Mouse (Mus musculus): Measurements from ENCODE around the gene Lhfpl2. TPM values are rescaled to one million over a fixed set of nuclear protein-coding genes. Genes with fewer than 3 reads are reported as not detected.

Lhfpl2 gene
- polyA plus RNA-seq, 1 experiment, result 16.6 TPM

DNA sequence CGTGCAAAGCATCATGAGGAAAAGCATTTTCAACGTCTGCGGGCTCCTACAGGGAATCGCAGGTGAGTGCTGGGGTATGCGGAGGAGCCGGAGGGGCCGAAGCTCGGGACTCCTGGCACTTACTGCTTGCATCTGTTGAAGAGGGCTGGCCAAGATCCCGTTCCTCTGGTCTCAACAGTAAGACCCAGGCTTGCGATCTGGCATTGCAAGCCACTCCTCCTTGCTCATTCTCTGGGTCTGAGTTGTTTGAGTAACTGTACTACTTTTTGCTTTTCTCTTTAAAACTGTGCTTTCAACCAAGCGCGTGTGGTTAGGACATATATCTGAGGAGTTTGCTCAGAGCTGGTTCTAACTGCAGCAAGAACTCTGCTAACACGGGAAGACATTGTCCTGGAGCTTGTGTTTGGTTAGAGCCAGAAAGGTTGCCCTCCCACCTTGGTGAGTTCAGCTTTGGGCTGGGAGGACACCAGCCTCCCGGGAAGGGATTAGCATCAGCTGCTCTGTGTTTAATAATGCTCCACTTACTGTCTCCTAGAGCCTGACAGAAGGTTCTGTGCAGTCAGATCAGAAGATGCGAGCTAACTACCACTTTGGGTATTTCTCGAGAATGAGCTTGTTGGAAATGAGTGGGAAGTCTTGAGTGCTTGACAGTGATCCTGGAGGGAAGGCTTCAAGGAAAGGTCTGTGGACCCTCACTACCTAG is 117.1 kb downstream of the Lhfpl2 start:
- no peak for DNase-seq (ENCODE audit: low spot score)

DNA sequence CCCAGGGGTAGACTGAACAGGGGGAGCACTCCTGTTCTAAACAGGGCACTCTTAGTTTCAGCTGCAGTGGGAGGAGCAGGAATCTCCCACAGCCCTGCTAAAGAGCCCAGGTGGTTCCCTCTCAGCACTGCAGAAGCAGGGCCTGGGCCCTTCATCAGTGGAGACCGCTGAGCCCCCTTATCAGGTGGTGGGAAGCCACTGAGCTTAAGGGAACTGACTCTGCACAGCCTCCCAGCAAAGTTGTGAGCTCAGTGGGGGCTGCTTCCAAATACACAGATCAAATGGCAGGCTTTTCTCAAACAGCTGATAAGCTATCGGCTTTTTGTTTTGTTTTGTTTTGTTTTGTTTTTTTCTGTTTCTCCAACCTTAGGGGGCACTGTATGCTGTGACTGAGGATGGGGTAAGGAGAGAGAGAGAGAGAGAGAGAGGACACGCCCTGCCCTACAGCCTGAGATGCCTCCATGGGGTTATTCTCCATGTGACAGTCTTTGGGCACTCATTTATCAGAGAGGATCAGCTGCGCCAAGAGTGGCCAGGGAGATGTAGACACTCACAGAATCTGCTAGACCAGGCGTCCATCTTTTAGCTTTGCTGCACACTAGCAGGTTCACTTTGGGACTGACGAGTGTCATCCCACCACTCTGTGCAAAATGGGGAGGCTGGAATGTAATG is 117.9 kb downstream of the Lhfpl2 start:
- DNase-seq (ENCODE audit: low spot score), result no peak

DNA sequence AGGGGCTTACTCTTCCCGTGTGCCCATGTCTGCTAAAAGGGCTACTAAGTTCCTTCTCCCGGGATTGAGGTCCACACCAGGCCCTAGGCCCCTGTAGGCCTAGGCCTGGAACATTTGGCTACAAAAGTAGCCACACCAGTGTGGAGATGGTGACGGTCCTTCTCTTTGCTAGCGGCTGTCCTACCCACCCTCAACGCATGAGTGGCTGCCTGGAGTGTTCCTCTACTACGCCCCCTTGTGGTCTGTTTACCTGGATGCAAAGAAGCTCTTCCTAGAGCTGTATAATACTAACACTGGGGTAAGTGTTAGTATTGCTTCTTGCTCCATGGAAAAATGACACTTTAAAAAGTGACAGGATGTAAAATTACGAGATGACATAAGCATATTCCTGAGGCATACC is 119.6 kb downstream of the Lhfpl2 start:
- DNase-seq (ENCODE audit: low spot score), result no peak

DNA sequence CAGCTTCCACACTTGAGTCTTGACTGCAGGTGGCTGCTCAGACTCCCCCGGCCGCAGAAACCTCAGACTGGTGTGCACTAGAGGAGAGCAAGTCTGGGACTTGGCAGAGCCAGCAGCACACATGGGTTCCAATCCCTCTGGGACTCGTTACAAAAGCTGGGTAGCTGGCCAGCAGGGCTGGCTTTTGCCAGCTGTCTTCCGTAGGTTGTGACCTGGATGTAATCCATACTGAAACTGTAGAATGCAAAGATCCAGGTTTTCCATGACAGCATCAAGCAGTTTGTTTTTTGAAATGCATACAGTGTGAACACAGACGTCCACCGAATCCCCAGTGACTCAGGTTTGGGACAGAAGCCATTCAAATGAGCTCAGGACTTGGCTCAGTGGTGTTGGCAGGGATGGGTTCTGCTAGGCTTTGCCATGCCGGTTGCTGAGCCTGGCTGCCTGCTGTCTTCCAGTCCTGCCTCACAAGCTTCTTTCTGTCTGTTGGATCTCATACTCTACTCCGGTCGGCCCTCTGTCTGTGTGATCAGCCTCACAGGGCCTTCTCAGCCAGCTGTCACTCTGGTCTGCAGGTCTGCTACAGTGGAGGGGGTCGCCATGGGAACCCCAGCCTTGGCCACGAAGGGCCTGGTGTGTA is 120.9 kb downstream of the Lhfpl2 start:
- DNase-seq (ENCODE audit: low spot score), result no peak

DNA sequence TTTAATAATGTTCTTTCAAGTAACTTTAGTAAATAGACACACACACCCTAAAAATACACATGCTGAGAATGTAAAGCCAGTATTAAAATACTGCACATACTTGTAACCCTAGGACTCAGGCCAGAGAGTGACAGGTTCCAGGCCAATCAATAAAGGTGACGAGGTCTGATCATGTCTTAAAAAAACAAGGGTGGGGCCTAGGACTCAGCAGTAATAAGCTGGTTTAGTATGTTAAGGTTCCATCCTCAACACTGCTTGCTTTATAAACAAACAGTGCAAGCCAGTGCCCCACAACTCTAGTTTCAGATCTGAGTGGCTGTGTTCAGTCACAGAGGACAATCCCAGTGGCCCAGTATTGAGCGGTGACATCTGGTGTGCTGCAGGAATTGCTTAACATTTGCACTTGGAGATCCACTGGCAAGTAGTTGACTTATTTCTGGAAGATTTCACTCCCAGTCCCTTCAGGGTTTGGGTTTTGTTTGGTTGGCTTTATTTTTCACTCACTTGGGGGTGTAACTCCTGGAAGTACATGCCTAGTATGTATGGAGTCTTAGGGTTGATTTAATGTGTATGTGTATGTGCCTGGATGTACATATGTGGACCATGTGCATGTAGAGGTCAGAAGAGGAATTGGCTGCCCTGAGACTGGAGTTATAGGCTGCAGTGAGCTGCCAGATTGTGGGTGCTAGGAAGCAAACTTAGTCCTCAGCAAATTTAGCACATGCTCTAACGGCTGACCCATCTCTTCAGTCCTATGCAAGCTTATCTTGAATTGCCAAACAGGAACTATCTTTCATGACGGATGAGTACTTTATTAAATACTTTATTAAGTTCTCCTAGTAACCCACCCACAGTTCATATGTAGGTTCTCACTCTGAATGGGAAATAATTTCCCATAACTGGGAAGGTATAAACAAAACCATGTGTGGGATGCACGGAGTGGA is 123.2 kb downstream of the Lhfpl2 start:
- DNase-seq (ENCODE audit: low spot score), result no peak

DNA sequence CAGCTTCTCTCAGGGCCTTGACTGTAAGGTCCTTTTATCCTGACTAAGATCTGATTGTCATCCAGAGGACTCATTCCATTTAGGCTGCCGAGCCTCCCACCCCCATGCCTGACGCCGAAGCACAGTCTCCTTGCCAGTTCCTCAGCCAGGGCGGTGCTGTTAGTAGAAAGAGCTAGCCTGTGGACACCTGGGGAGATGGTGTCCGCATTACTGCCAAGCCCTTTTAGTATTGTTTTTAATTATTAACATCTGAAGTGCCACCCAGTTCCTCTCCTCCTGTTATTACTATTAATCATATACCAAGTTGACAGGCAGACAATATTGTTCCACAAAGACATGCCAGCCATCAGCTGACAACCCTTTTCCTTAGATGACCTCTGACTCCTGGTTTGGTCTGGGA is 124.4 kb downstream of the Lhfpl2 start:
- DNase-seq (ENCODE audit: low spot score), result no peak

DNA sequence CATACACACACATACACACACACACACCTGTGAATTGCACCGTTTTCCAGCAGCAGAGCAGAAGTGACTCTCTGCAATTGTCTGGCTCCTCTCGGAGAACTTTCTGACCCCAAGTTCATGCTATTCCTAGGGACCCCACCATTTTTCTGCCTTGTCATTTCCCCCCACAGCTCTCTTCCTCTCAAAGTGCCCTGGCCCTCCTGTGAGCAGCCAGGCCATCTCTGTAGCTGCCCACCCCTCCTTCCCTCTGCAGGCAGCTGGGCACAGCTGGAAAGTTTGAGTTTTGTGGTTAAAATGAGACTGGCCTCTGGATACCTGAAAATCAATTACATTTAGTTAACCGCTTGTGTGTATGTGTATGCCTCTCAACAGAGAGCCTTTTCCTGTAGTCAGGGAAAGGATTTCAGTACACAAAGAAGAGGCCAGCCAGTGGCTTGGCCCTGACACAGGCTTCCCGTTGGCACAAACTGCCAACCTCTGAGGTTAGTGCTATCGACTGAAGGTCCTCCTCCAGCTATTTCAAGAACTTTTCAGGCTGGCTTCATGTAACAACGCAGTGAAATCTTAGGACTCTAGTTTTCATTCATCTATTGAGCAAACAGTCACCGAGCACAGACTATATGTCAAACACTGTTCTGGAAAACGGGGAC is 125.9 kb downstream of the Lhfpl2 start:
- no peak for DNase-seq (ENCODE audit: low spot score)

DNA sequence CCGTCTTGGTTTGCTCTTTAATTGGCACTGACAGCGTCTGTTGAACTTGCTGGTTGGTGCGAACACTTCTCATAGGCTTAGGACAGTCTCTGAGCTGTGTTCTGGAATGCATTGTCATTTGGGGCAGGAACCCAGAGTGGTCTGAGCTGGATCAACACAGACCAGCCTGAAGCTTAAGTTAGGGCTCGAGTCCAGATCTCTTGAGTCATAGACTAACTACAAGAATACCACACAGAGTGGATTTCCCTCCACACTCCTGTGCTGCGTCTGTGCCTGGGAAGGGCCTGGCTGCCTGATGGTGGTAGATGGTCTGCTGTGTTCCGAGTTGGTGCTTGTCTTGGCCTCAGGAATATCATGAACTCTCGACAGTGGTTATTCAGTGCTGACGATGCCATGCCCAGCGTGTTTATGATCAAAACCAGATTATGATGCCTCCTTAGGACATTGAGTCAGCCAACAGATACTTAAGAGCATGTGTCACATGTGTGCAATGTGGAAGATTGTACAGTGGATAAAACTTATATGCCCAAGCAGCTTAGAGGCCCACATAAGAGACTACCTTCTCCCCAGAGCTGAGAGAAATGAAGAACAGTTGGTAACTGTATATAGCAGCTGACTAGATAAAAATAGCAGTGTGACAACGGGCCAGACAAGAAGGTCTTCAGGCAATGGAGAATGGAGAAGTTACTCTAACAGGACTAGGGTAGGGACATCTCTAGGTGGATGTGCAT is 127.3 kb downstream of the Lhfpl2 start:
- no peak for DNase-seq (ENCODE audit: low spot score)

DNA sequence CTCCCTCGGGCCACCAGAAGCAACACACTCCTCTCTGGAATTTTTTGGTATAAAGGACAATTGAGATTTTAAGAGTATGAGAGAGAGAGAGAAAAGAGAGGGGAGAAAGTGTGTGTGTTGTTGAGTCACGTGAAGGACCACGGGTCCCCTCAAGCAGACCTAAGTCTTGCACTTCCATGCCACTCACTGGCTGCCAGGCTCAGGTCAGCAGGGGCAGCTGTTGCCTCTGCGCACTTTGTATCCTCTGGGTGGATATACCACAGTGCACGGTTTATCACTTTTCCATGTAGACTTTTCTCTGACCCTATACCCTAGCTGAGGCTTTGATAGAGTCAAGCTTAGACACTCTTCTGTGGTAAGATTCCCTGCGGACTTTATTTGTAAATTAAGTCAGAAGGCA is 128.0 kb downstream of the Lhfpl2 start:
- no peak for DNase-seq (ENCODE audit: low spot score)

DNA sequence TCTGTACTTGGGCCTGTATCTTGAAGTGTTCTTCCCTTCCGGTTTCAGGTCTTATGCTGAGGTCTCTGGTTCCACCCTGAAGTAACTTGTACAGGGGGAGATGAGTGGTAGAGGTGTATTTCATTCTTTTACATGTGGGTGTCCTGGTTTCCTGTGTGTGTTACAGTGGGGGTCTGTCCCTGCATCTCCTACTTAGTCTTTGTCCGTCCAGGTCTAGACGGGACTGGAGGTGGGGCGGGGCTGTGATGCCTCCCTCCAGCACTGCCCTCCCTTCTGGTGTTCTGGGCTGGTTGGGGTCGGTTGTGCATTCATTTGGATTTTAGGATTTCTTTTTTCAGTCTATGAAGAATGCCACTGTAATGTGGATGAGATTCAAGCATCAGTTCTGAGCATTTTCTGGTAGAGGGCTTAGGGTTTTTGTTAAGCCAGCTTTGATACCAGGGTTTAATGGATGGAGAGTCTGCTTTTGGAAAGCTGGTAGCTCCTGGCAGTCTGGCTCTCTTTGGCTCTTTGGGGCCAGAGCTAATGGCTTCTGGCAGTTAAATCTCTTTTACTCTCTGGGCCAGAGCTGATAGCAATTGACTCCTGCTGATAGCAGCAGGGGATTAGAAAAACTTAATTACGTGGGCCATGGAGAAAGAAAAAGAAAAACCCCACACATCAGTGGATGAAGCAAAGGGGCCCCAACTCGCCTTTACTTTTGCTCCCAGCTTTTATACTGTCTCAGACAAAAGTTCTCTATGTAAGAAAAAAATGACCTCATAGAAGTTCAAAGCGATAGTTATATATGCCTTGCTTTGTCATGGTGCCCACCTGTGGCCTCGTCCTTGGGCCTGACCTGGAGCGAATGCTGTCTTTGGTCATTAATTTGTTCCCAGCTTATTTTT is 130.8 kb downstream of the Lhfpl2 start:
- DNase-seq (ENCODE audit: low spot score), result no peak

DNA sequence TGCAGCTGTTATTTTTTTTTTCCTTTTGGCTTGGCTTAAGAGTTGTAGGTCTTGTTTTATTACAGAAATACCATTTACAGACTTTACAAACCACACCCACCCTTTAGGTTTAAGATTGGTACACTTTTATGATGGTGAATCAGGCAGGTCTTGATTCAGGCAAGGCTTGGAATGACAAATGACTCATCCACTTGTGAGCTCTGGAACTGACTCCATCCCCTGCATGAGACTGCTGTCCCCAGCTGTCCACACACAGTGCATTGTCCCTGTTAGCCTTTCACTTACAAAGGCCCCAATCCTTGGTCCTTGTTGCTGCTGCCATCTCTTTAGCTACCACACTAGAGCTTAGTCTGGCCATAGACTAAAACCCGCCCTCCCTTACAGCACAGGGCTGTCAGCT is 132.8 kb downstream of the Lhfpl2 start:
- no peak for DNase-seq (ENCODE audit: low spot score)

DNA sequence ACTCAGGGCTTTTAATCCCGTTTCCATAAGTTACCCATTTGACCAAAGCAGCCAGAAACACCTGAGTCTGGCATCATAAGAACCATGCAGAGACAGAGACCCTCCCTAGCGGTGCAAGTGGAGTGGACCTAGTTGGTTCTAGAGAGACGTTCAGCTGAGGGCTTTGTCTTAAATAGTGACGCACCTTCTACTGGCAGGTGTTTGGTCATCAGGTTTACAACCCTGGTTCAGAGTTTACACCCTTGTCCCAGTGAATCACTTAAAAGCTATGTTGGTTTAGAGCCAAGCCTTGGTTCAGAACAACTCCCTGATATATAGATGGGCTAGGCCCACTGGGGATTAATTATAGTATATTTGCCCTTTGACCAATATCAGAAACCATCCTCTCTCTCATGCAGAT is 135.6 kb downstream of the Lhfpl2 start:
- no peak for DNase-seq (ENCODE audit: low spot score)

DNA sequence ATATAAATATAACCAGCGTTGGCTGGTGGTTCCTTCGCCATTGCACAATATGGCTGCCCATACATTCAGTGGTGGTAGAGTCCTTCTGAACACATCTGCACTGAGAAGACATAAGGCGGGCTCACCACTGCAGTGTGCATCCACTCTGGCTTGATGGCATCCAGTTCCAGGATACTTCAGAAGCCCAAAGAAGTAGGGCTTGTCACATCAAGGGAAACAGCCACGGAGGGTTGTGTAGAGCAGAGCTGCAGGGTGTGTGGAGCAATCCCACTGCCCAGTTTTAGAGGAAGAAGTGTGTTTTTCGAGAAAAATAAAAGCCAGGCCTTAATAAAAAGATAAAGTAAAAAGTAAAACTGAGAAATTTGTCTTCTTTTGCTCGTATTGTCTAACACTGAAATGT is 141.0 kb downstream of the Lhfpl2 start:
- no peak for DNase-seq (ENCODE audit: low spot score)

DNA sequence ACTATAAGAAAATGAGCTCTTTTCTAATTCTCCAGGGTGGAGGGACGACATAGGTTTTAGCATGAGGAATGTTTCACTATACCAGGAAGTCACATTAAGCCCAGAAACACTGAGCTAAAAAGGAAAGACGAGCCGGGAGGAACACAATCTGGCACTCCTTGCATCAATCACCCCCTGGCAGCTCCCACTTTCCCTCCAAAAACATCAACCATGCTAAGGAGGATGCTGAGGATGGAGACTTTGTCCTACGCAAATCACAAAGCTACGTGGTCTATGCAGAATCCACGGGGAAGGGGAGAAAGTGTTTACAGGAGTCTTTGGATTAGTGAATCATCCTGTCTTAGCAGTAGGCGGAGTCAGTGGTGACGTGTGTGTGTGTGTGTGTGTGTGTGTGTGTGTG is 142.2 kb downstream of the Lhfpl2 start:
- no peak for DNase-seq (ENCODE audit: low spot score)

DNA sequence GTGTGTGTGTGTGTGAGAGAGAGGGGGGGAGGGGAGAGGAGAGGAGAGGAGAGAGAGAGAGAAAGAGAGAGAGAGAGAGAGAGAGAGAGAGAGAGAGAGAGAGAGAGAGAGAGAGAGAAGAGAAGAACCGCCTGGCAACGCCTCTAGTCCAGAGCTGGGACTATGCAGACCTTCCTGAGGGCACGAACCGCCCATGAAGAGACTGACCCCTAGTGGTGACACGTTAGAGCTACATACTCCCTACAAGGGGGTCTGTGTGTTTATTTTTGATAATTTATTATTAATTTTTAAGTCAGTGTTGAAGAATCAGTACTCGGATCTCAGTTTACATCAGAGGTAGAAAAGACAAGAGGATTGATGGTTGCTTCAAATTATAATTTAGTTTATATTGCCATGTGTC is 147.6 kb downstream of the Lhfpl2 start:
- DNase-seq (ENCODE audit: low spot score), result no peak

DNA sequence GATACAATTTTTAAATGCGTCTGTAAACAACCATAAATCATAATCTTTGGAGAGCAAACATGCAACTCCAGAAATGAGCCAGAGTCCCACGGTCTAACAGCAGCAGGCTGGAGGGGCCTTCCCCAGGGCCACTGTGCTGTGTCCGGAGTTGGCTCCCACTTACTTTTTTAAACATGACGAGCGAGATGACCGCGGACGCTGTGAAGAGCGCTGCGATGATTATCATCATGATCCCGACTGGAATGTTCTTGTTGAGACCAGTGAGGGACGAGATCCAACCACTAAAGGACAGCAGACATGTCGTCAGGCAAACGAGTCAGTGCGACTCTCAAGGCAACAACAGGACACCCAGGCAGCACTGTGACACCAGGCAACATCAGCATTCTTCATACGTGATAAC is 150.4 kb downstream of the Lhfpl2 start:
- DNase-seq (ENCODE audit: low spot score), result no peak

DNA sequence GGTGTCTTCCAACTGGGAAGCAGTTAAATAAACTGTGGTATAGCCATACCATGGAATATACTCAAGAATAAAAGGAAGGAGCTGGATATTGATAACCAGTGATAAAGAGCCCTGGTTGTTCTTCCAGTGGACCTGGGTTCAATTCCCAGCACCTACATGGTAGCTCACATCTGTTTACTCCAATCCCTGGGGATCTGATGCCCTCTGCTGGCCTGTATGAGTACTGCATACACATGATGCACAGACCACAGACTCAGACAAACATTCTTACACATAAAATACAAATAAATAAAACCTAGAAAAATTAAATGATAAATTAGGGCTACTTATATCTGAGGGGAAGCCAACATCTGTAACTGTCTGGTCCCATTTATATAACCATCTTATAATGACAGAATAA is 151.3 kb downstream of the Lhfpl2 start:
- no peak for DNase-seq (ENCODE audit: low spot score)

DNA sequence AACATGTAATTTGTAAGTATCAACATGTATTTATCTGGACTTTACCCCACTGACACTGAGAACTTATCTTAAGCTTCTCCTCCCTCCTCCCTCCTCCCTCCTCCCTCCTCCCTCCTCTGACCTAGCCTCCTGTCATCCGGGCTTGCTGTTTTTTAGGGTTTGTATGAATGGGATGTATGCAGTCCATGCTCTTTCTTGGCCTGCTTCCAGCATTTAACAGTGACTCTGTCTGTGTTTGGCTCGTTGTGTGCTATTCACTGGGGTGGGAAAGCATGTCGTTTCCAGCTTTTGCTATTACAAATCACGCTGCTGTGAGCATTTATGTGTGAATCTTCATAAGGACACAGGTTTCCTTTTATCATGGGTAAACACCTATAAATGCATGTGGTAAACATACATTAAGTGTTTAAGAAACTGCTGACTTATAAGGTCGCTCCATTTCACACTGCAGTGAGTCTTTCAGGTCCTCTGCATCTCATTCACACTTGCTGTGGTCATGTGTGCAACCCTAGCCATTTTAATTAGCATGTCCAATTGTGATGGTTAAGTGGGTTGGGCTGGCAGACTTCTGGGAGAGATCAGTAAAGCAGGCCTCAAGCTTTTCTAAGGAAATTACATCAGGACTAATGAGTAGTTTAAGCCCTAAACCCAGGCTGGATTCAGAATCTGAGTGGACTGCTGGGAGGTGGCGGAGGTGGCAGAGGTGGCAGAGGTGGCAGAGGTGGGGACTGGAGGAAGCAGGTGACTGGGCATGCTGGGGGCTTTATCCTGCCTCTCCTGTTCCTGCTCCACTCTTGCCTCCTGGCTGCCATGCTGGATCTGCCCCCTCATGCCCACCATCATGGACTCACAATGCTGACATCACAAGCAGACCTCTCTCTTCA is 153.9 kb downstream of the Lhfpl2 start:
- DNase-seq (ENCODE audit: low spot score), result no peak

DNA sequence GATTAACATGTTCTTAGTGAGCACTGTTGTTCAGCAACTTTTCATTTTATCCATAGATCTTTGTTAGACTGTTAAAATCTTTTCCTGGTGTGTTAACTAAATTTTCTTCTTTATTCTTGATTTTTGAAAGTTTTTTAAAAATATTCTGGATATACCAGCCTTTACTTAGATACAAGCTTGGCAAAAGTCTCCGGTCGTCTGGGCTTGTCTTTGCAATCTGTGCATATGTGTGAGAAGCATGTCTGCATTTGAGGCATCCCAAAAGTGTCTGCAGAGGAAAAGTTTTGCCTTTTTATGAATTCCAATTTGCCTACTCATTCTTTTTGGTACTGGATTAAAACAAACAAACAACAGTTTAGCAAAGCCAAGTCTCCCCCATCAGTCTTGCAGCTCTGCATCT is 154.6 kb downstream of the Lhfpl2 start:
- DNase-seq (ENCODE audit: low spot score), result no peak
